Mouse (Mus musculus) cerebral cortex, adult 2 months (tissue): ENCODE data around the gene Gpbp1.

Experiments used
- WGBS: fragments of 180-500 bp; shearing (Covaris S2); methylation state at CpG from one replicate; pipeline ENCODE4 v1.1.7; 2018; 5-methylcytosine and 5-hydroxymethylcytosine counted together

Gpbp1 gene

DNA sequence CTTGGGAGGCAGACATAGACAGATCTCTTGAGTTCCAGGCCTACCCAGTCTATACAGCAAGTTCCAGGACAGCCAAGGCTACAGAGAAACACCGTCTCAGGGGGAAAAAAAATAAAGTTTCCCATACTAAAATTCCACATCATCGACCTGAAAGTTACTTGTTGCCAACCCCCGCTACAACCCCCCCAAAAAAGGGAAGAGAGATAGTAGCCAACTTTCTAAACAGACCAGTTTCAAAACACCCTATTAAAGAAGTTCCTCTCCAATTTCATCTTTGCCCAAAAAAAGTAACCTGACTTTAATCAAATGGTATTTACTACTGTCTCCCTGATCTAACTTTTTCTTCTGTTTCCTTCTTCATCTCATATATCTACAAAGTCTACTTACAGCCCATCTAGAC, 22.6 kb downstream of the Gpbp1 start:
- WGBS = 87% methylated on average over 3 of the region's 3 CpGs

DNA sequence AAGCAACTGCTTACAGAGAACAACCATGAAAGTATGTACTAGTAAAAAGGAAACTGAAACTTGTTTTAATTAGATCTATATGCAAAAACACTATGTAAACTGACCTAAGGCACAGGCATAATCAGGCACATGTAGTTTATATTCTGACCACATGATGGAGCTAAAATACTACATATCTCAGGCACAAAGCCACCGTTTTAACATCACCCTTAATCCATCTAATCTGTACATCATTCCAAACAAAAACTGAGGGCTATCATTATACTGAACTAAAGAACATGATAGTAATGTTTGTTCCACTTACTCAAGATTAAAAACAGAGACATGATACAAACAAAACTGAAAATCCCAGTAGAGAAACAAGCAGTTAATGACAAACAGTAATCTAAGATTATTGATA, 28.5 kb downstream of the Gpbp1 start:
- WGBS = 2% methylated on average over 1 of the region's 1 CpGs

DNA sequence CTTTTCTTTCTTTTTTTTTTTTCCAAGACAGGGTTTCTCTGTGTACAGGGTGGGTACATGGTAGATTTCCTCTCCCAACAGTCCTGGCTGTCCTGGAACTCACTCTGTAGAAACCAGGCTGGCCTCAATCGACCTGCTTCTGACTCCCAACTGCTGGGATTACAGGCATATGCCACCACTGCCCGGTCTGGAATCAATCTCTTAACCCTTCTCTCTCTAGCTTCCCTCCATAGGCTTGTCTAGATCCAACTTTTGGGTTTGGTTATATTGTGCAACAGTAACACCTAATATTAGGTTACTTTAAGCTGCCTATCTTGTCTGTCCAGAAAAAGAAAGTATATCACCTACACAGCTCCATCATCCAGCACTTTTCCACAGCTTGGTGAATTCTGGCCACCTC, 33.1 kb downstream of the Gpbp1 start:
- 63% methylated on average over 2 of the region's 2 CpGs for WGBS

DNA sequence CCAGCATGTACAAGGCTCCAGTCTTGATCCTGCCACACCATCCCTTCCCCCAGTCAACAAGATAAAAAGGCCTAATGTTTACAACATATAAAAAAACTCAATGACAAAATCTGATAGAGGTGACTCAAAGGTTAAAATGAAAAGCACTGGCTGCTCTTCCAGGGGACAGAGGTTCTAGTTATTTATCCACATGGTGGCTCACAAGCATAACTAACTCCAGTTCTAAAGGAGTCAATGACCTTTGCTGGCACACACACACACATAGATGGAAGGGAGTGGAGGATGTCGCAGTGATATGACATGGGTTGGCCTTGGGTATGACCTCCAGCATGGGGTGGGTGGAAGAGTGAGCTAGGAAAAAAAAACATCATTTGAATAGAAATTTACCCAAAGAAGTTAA, 58.7 kb downstream of the Gpbp1 start:
- WGBS = 87% methylated on average over 1 of the region's 1 CpGs

DNA sequence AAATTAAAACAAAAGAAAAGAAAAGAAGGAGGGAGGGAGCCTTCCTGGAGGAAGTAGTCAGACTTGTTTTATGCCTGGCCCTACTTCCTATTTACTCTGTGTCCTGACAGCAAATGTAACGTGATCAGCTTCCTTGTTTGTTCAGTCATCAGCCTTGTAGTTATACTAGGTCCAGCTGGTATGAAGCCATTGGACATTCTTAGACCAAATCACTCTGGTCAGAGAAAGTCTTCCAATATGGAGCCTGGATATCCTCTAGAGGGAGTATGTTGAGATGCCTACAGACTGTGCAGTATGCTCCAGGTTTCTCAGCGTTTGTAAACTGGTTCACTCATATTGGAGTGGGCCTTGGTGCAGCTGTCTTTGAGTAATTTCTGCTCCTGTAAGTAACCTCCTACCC, 71.8 kb downstream of the Gpbp1 start:
- WGBS = 69% methylated on average over 2 of the region's 2 CpGs

DNA sequence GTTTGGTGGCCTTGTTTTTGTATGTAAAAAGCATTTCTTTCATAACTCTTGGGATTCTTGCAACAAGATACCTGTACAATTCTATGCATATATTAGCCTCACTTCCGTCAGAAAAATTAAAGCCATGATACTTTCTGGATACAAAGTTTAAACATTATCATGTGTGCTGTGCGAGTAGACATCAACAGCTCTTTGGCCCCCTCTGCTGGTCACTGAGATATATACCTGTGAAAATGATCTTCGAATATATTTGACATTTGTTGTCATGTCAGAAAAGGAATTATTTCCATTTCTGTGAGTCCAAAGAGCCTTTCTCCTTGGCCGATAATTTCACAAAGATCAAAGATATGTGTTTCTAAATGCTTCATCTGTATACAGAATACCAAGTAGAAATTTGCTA, 76.8 kb downstream of the Gpbp1 start:
- WGBS = 20% methylated on average over 4 of the region's 4 CpGs

- 1% methylated on average over 7 of the region's 7 CpGs for WGBS
These were observed 79.1 kb downstream of the Gpbp1 start for GRCm38 (mm10) chr13:111410831-111411230.

GRCm38 (mm10) chr13:111406859-111407389, 83.0 kb downstream of the Gpbp1 start:
- 44% methylated on average over 9 of the region's 9 CpGs for WGBS

GRCm38 (mm10) chr13:111405956-111406355, 84.0 kb downstream of the Gpbp1 start:
- WGBS = 67% methylated on average over 3 of the region's 3 CpGs

DNA sequence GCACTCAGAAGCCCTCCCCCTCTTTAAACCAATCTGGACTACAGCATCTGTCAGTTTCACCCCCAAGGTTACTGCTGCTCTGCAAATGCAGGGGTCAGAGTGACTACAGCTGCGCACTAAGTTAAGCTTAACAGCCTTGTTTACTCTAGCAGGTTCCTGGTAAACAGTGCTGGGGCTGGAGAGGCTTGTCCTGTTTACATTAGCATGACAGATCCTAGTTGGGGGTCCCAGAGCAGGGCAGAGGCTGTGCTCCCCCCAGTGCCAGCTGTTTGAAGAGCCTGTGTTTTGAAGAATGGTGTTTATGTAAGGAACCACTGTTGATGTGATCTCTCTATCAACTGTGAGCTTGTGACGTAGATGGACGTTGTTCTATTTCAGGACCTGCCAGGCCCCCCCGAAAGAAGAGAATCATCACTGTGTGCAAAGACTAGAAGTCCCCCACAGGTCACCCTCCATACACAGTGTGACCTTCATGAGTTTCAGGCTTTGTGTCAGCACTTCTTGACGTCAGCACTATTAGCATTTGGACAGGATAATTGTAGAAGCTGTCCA, 92.2 kb downstream of the Gpbp1 start:
- WGBS = 45% methylated on average over 5 of the region's 5 CpGs

- WGBS = 22% methylated on average over 7 of the region's 7 CpGs
These were observed 92.8 kb downstream of the Gpbp1 start for GRCm38 (mm10) chr13:111397061-111397460.

DNA sequence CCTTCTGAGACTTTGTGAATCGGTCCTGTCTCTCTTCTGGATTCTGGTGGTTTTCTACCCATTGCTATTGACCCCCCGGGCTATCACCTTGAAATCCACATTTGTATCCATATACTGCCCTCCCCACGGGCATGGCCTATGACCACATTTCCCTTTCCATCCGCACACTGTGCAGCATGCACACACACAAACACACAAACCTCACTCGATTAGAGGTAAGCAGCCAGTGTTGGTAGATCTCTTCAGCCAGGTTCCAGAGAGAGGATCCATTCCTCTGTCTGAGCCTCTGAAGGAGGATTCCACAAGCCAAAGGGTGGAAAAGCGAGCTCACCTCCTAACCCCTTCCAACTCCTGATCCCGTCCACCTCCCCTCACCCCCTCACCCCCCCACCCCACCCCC, 94.4 kb downstream of the Gpbp1 start:
- 91% methylated on average over 7 of the region's 7 CpGs for WGBS

DNA sequence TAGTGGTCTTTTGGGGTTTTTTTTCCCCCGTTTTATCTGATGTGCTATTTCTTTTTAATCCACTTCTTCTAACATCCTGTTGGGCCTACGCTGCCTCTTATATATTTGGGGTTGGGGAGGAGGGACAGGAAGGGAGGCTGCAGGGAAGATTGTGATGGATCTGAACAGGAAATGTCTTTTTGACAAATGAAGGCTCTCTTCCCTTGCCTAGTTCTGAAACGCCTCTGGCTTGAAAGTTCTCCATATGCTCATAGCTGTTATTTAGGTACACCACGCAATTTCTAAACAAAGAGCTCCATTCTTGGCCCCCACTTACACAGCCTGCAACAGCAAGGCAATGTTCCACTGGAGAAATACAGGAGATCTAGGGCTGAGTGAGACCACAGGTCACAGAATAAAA, 95.0 kb downstream of the Gpbp1 start:
- WGBS = 44% methylated on average over 4 of the region's 4 CpGs

- WGBS = 58% methylated on average over 8 of the region's 8 CpGs
These were observed 95.6 kb downstream of the Gpbp1 start for GRCm38 (mm10) chr13:111394341-111394740.

- WGBS = 86% methylated on average over 6 of the region's 6 CpGs
These were observed 96.5 kb downstream of the Gpbp1 start for GRCm38 (mm10) chr13:111393426-111393825.

DNA sequence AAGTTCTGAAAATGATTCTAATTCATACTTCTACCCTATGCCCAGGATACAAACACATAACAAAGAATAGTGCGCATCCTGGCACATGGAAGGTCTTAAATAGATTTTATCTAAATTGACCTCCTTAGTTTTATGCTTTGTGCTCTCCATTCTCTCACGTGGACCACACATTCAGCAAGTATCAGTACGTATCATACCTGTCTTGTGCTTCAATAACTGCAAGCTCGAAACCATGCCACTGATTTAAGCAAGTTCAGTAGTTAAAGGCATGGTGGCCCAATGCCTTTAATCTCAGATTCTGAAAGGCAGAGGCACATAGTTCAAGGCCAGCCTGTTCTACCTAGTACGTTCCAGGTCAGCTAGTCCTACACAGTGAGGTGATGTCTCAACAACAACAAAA, 98.5 kb downstream of the Gpbp1 start:
- 95% methylated on average over 5 of the region's 5 CpGs for WGBS

GRCm38 (mm10) chr13:111391011-111391410, 98.9 kb downstream of the Gpbp1 start:
- 86% methylated on average over 1 of the region's 1 CpGs for WGBS

GRCm38 (mm10) chr13:111384011-111384985, 105.6 kb downstream of the Gpbp1 start:
- WGBS = 49% methylated on average over 12 of the region's 12 CpGs
